Mouse (Mus musculus): Measurements from ENCODE around the gene Pip5k1b.

Gene Pip5k1b

DNA sequence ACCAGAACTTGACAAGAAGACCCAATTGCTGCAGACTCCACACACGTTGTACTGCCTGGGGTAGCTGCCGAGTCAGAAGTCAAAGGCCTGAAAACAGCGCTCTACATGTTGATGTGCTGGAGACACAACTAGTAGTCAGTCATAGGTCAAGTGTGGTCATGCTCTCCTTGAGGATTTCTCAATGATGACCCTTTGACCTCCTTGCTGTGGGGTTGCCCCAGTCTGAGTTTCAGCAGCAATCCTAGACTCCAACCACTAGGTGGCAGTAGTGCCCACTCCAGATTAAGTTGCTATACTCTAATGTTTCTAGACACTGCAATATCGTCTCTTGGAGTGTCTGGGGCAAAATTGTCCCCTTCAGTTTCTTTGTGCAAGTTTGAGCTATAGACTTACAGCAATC, 271.5 kb downstream of the Pip5k1b start:
- DNase-seq, result no peak

GRCm38 (mm10) chr19:24281288-24281980, 274.2 kb downstream of the Pip5k1b start:
- DNase-seq, result no peak

- DNase-seq, result peak; percentile 38
Observed at GRCm38 (mm10) chr19:24280601-24281228, 275.0 kb downstream of the Pip5k1b start, which contains the start of gene Fxn. Gene Fxn, minus strand, starts transcription at chr19:24280605.

DNA sequence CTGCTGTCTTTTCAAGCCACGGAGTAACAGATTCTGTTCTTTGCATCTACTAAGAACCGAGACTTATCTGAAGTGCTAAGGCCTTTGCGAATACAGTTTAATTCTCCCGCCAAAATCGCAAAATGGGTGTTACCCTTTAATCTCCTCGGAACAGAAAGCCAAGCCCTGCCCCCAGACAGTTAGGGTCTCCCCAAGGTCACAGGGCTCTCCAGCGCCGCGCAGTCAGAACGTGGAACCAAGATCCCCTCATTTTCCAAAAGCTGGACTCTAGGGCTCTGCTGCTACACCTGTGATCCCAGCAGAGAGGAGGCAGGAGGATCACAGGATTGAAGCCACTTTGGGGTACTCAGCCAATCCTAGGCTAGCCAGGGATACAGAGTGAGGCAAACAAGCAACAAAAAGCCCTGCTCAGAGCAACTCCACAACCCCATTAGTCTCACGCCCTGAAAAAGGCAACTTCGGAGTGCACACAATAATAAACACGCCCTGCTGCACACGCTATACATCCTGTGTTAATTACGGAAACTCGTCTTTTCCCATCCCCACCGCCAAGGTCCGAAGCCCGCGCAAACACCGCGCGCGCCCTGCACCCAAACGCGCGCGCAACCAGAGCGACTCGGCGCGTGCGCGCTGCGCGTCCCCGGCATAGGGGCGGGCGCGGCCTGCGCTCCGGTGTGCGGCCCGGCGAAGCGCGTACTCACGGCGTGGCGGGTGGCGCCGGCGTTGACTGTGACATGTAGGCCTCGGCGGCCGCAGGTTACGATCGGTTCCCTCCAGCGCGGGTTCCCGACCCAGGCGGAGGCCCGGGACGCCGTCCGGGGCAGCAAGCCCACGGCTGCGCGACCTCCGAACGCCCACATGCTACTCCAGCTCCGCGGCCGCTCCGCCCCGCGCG, 275.7 kb downstream of the Pip5k1b start:
- DNase-seq, result peak; percentile 81

- DNase-seq, result no peak
Observed at GRCm38 (mm10) chr19:24278859-24279258, 276.8 kb downstream of the Pip5k1b start.

DNA sequence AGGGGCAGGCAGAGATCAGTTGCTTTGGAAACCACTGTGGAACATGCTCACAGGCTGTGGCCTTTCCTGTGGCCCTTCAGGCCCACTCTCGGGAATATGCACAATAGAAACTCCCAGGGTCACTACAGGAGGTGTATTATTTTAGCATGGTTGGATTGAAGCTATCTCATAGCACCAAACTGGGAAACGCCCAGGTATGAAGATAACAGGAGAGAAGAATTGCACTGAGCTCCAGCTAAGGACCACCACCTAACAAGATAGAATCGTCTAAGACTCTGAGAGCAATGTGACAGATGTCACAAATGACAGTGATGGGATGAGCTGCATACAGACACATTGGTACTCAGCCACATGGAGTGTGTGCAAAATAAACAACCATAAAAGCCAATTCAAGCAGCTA, 281.4 kb downstream of the Pip5k1b start:
- no peak for DNase-seq

DNA sequence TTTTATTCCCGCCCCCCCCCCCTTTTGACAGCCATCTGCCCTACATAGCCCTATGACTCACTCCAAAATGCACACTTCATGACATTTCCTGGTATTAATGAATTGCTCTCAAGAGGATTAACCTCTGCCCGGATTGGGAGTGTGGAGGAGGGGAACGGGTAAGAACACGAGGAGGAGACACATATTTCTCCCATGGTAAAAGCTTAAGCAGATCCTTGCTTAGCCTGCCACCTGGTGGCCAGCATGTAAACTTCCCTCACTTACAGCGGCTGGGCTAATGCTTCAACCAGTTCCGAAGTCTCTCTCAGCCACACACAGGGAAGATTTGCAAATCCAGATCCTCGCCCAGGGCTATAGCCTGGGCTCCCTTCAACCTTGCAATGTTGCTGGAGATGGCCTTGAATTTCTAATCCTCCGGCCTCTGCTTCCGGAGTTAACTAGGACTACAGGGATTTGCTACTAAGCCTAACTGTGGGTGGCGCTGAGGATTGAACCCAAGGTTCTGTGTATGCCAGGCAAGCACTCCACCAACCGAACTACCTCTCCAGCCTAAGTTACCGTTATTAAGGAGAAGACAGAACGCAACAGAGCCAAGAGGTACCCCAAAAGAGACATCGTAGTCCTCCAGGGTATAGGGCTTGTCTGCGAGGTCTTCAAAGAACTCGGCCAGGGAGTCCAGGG, 283.8 kb downstream of the Pip5k1b start:
- peak; percentile 82 for DNase-seq

- DNase-seq, result peak; percentile 23
Observed at GRCm38 (mm10) chr19:24271326-24271725, 284.3 kb downstream of the Pip5k1b start.

DNA sequence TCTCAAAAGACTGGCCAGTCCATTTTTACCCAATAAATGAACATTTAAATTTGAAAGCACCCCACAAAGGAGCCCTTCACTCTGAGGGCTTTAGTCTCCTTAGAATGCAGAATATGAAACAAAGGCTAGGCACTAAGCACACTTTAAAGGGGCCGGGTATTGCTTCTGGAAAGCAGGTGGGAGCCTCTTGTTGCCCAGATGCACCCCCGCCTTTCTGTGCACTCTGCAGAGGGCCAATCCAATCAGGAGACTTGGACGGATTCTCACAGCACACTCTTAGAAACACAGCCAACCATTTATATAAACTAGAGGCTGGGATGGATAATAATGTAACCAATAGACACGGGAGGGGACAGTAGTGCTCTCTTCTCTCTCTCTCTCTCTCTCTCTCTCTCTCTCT, 287.1 kb downstream of the Pip5k1b start:
- no peak for DNase-seq

DNA sequence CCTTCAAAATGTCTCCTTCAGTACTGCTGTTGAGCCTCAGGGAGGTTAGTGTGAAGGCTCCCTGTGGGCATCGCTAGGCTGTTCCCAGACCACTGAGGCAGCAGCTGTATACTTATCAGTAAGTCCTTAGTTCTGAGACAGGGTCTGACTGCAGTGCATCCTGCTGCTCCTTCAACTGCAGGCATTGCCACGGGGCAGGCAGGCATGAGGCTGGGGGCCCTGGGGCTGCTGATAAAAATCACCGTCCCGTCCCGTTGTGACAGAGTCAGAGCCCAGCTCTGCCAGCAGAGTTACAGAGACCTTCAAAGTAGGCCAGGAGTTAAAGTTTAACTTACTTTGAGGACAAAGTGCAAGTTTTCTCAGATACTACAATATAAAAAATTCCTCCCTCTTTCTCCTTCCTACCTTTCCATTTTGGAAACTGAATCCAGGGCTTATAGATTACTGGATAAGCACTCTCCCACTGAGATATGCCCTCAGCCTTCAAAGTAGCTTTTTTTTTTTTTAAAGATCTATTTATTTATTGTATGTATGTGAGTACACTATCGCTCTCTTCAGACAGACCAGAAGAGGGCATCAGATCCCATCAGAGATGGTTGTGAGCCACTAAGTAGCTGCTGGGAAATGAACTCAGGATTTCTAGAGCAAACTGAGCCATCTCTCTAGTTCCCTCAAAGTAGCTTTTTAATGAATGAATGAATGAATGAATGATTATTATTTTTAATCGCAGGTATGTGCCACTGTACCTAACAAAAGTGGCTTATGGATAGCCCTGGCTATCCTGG, 289.4 kb downstream of the Pip5k1b start:
- no peak for DNase-seq

- peak; percentile 70 for DNase-seq
Observed at GRCm38 (mm10) chr19:24264991-24265390, 290.7 kb downstream of the Pip5k1b start.

DNA sequence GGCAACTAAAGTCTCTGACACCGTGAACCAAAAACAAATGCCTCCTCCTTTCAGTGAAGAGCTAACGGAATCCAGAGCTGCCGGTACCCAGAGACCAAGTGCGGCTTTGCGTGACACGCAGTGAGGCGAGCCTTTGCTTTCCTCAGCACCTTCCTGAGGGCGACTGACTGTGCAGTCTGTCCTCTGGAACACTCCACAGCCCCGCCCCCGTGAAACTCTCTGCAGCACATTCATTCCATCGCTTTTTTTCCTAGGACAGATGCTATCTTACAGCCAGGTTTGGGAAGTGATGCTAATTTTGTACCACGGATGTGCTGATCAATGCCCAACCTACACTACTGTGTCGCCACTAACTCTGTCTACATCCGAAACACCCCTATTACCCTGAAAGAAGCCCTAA, 292.9 kb downstream of the Pip5k1b start:
- no peak for DNase-seq

DNA sequence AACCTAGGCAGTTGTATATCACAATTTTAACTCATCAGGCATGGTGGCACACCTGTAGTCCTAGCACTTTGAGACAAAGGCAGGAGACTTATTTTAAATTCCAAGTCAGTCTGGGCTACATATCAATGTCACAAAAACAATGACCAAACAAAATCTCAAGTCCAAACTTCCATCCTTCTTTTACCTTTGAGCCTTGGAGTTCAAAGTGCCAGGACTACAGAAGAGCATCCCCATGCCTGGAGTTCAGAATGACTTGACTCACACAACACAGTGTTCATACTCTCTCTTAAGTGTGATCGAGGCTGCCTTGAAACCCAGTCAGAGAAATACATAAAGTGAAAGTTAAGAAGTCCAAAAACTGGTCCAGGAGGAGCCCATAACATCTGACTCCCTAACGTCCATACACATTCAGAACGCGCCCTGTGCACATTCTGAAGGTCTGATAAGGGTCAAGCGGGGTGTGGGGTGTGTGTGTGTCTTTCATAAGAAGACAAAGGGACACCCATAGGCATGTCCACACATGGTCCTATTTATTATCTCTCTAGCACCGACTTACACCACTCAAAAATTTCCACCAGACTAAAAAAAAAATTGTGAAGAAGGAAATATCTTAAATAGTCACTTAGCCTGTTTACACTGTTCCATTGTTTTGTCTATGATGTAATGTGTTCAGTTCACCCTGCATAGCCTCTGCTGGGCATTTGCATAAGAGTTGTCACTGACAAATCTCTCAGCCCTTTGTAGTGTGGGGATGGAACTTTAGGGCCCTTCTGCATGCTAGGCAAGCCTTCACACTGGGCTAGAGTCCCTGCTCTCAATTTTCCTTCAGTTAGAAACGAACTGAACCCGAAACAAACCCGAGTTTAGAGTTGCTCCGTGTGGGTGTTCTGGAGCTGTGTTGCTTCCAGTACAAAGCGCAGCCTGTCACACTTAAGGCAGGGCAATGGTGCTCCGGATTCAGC, 296.0 kb downstream of the Pip5k1b start:
- no peak for DNase-seq

- DNase-seq, result no peak
Observed at GRCm38 (mm10) chr19:24258368-24258767, 297.3 kb downstream of the Pip5k1b start.

- no peak for DNase-seq
Observed at GRCm38 (mm10) chr19:24257962-24258361, 297.7 kb downstream of the Pip5k1b start.

- DNase-seq, result no peak
Observed at GRCm38 (mm10) chr19:24253657-24254260, 301.9 kb downstream of the Pip5k1b start.

- no peak for DNase-seq
Observed at GRCm38 (mm10) chr19:24251869-24252268, 303.8 kb downstream of the Pip5k1b start.

Measured in right cerebral cortex, postnatal 25 days (tissue).